Mouse (Mus musculus): ENCODE measurements around the gene Adamts2. TPM values are rescaled to one million over a fixed set of nuclear protein-coding genes. Genes with fewer than 3 reads are reported as not detected.

Gene Adamts2
- polyA plus RNA-seq, 1 experiment from 2014 or later = 2.5 TPM

DNA sequence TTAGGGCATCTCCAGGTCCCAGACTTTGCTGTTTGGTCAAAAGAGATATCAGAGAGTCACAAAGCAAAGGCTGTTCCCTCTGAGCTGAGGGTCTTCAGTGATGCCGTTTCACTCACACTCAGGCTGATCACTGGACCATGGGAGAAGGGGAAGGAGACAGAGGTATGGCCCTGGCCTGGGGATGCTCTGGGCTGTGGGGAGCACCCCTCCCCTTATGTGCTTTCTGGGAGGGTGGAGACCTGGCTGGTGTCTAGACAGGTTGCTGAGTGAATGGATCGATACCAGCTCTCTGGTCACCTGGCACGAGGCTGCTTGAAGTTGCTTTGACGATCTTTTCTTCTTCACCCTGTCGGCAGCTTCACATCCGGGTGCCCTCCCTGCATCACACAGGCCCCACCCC is 113.2 kb downstream of the Adamts2 start:
- Histone ChIP-seq H3K27ac (ENCODE audit: low read depth, low read length) (no peak overlapping the region), H3K36me3 (ENCODE audit: control insufficient read depth, insufficient read depth, low read length) (no peaks in the 10 kb centered on the region), H3K4me1 (ENCODE audit: control insufficient read depth, insufficient read depth, low read length) (peaks cover 19% of the 10 kb centered on the region; the same call in 1 of the 2 replicates), H3K9me3 (replicated peaks; ENCODE audit: control insufficient read depth, low read length) (no peaks in the 10 kb centered on the region), H3K4me3 (ENCODE audit: low read depth, low read length) (no peak overlapping the region), H3K4me2 (no peak overlapping the region), H3K9ac (ENCODE audit: low read depth, low read length) (no peak overlapping the region), H3K27me3 (ENCODE audit: control insufficient read depth, insufficient read depth, low read length) (peaks cover 14% of the 10 kb centered on the region)
- 43% methylated on average over 6 of the region's 6 CpGs for WGBS (ENCODE audit: insufficient replicate concordance)
- ATAC-seq (replicated peaks; ENCODE audit: insufficient number of reproducible peaks, low FRiP score, low TSS enrichment) = no peak

- no peak overlapping the region for H3K4me2 ChIP-seq
- peaks cover 14% of the 10 kb centered on the region for H3K27me3 ChIP-seq (ENCODE audit: control insufficient read depth, insufficient read depth, low read length)
- H3K36me3 ChIP-seq (ENCODE audit: control insufficient read depth, insufficient read depth, low read length) = no peaks in the 10 kb centered on the region
- H3K4me1 ChIP-seq (ENCODE audit: control insufficient read depth, insufficient read depth, low read length) = peaks cover 15% of the 10 kb centered on the region; the same call in 1 of the 2 replicates
- no peak overlapping the region for H3K4me3 ChIP-seq (ENCODE audit: low read depth, low read length)
- no peaks in the 10 kb centered on the region for H3K9me3 ChIP-seq (replicated peaks; ENCODE audit: control insufficient read depth, low read length)
- WGBS (ENCODE audit: insufficient replicate concordance) = 52% methylated on average over 12 of the region's 12 CpGs
- H3K9ac ChIP-seq (ENCODE audit: low read depth, low read length) = no peak overlapping the region
- H3K27ac ChIP-seq (ENCODE audit: low read depth, low read length) = no peak overlapping the region
- ATAC-seq (replicated peaks; ENCODE audit: insufficient number of reproducible peaks, low FRiP score, low TSS enrichment) = no peak; the same call in 1 of the 2 replicates
Observed at GRCm38 (mm10) chr11:50717381-50717897, 115.6 kb downstream of the Adamts2 start.

GRCm38 (mm10) chr11:50718862-50719261 is 117.0 kb downstream of the Adamts2 start:
- Histone ChIP-seq H3K4me1 (ENCODE audit: control insufficient read depth, insufficient read depth, low read length) (peaks cover 12% of the 10 kb centered on the region; the same call in 1 of the 2 replicates), H3K4me2 (no peak overlapping the region), H3K27ac (ENCODE audit: low read depth, low read length) (no peak overlapping the region), H3K4me3 (ENCODE audit: low read depth, low read length) (no peak overlapping the region), H3K27me3 (ENCODE audit: control insufficient read depth, insufficient read depth, low read length) (peaks cover 11% of the 10 kb centered on the region), H3K9ac (ENCODE audit: low read depth, low read length) (no peak overlapping the region), H3K9me3 (replicated peaks; ENCODE audit: control insufficient read depth, low read length) (no peaks in the 10 kb centered on the region), H3K36me3 (ENCODE audit: control insufficient read depth, insufficient read depth, low read length) (no peaks in the 10 kb centered on the region)
- WGBS (ENCODE audit: insufficient replicate concordance) = 52% methylated on average over 6 of the region's 6 CpGs
- ATAC-seq (replicated peaks; ENCODE audit: insufficient number of reproducible peaks, low FRiP score, low TSS enrichment) = no peak

DNA sequence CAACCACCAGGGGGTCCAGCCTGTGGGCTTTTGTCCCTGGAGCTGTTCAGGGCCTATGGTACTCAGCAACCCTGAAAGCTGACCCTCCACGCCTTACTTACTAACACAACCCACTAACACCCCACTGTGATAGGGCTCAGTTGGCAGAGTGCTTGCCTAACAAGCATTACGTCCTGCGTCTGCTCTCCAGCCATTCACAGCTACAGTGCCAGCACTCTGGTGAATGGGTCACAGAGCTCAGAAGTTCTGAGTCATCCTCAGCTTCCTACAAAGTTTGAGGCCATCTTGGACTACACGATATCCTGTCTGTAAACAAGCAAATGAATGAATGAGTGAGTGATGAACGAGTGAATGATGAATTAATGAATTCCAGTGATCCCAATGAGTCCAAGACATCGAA is 118.5 kb downstream of the Adamts2 start:
- peaks cover 9% of the 10 kb centered on the region; the same call in 1 of the 2 replicates for H3K4me1 ChIP-seq (ENCODE audit: control insufficient read depth, insufficient read depth, low read length)
- H3K4me3 ChIP-seq (ENCODE audit: low read depth, low read length) = no peak overlapping the region
- no peak for ATAC-seq (replicated peaks; ENCODE audit: insufficient number of reproducible peaks, low FRiP score, low TSS enrichment)
- no peak overlapping the region for H3K27ac ChIP-seq (ENCODE audit: low read depth, low read length)
- no peaks in the 10 kb centered on the region for H3K36me3 ChIP-seq (ENCODE audit: control insufficient read depth, insufficient read depth, low read length)
- H3K4me2 ChIP-seq = no peak overlapping the region
- no peak overlapping the region for H3K9ac ChIP-seq (ENCODE audit: low read depth, low read length)
- WGBS (ENCODE audit: insufficient replicate concordance) = 73% methylated on average over 6 of the region's 6 CpGs
- H3K27me3 ChIP-seq (ENCODE audit: control insufficient read depth, insufficient read depth, low read length) = no peaks in the 10 kb centered on the region
- H3K9me3 ChIP-seq (replicated peaks; ENCODE audit: control insufficient read depth, low read length) = no peaks in the 10 kb centered on the region

DNA sequence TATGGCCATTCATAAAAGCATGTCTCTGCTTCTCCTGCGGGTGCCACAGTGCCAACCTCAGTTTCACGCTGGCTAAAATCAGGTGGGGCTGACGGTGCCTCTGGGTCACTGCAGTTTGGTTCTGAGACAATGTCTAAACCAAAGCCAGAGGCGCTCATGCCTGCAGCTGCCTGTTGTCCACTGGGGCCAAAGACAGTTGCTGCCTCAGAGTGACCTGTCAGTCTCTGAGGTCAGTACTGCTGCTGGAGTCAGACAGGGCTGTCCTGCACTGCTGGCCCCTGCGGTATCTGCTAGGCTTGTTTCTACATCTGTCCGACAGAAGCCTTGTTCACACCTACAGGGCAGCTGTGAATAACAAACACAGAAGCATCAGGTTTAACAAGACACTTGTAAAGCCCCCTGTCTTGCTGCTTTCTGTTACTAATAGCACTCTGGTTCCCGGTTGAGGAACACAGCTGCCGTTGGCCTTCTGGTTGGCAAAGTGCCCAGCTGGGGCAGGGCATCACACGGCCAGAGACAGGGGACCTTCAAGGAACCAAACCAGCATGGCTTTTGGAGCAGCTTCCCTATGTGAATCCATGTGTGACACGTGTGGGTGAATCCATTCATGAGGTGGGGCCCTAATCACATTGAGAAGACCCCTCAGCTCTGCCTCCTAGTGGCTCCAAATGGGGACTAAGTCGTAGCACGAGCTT is 119.1 kb downstream of the Adamts2 start:
- ATAC-seq (replicated peaks; ENCODE audit: insufficient number of reproducible peaks, low FRiP score, low TSS enrichment) = no peak
- Histone ChIP-seq H3K4me3 (ENCODE audit: low read depth, low read length) (no peak overlapping the region), H3K27ac (ENCODE audit: low read depth, low read length) (no peak overlapping the region), H3K4me2 (no peak overlapping the region), H3K9ac (ENCODE audit: low read depth, low read length) (no peak overlapping the region), H3K36me3 (ENCODE audit: control insufficient read depth, insufficient read depth, low read length) (no peaks in the 10 kb centered on the region), H3K4me1 (ENCODE audit: control insufficient read depth, insufficient read depth, low read length) (peaks cover 9% of the 10 kb centered on the region; the same call in 1 of the 2 replicates), H3K27me3 (ENCODE audit: control insufficient read depth, insufficient read depth, low read length) (no peaks in the 10 kb centered on the region), H3K9me3 (replicated peaks; ENCODE audit: control insufficient read depth, low read length) (no peaks in the 10 kb centered on the region)
- 44% methylated on average over 12 of the region's 12 CpGs for WGBS (ENCODE audit: insufficient replicate concordance)

- no peak overlapping the region for H3K4me3 ChIP-seq (ENCODE audit: low read depth, low read length)
- H3K36me3 ChIP-seq (ENCODE audit: control insufficient read depth, insufficient read depth, low read length) = no peaks in the 10 kb centered on the region
- no peak for ATAC-seq (replicated peaks; ENCODE audit: insufficient number of reproducible peaks, low FRiP score, low TSS enrichment)
- no peaks in the 10 kb centered on the region for H3K4me1 ChIP-seq (ENCODE audit: control insufficient read depth, insufficient read depth, low read length)
- H3K27me3 ChIP-seq (ENCODE audit: control insufficient read depth, insufficient read depth, low read length) = no peaks in the 10 kb centered on the region; the same call in 1 of the 2 replicates
- no peak overlapping the region for H3K9ac ChIP-seq (ENCODE audit: low read depth, low read length)
- H3K4me2 ChIP-seq = no peak overlapping the region
- no peaks in the 10 kb centered on the region for H3K9me3 ChIP-seq (replicated peaks; ENCODE audit: control insufficient read depth, low read length)
- WGBS (ENCODE audit: insufficient replicate concordance) = 71% methylated on average over 4 of the region's 4 CpGs
- no peak overlapping the region for H3K27ac ChIP-seq (ENCODE audit: low read depth, low read length)
Observed at GRCm38 (mm10) chr11:50725595-50725994, 123.7 kb downstream of the Adamts2 start.

GRCm38 (mm10) chr11:50726035-50726434 is 124.2 kb downstream of the Adamts2 start:
- WGBS (ENCODE audit: insufficient replicate concordance) = 74% methylated on average over 5 of the region's 5 CpGs
- no peak for ATAC-seq (replicated peaks; ENCODE audit: insufficient number of reproducible peaks, low FRiP score, low TSS enrichment)
- Histone ChIP-seq H3K36me3 (ENCODE audit: control insufficient read depth, insufficient read depth, low read length) (no peaks in the 10 kb centered on the region), H3K9ac (ENCODE audit: low read depth, low read length) (no peak overlapping the region), H3K27me3 (ENCODE audit: control insufficient read depth, insufficient read depth, low read length) (no peaks in the 10 kb centered on the region; the same call in 1 of the 2 replicates), H3K4me3 (ENCODE audit: low read depth, low read length) (no peak overlapping the region), H3K9me3 (replicated peaks; ENCODE audit: control insufficient read depth, low read length) (no peaks in the 10 kb centered on the region), H3K4me1 (ENCODE audit: control insufficient read depth, insufficient read depth, low read length) (no peaks in the 10 kb centered on the region), H3K4me2 (no peak overlapping the region), H3K27ac (ENCODE audit: low read depth, low read length) (no peak overlapping the region)

- Histone ChIP-seq H3K4me3 (ENCODE audit: low read depth, low read length) (no peak overlapping the region), H3K9ac (ENCODE audit: low read depth, low read length) (no peak overlapping the region), H3K4me1 (ENCODE audit: control insufficient read depth, insufficient read depth, low read length) (0 out of 2 replicates have a peak, but pooled peaks cover 2% of the 10 kb centered on the region), H3K4me2 (no peak overlapping the region), H3K36me3 (ENCODE audit: control insufficient read depth, insufficient read depth, low read length) (no peaks in the 10 kb centered on the region), H3K27me3 (ENCODE audit: control insufficient read depth, insufficient read depth, low read length) (no peaks in the 10 kb centered on the region), H3K9me3 (replicated peaks; ENCODE audit: control insufficient read depth, low read length) (peaks cover 2% of the 10 kb centered on the region; the same call in 1 of the 2 replicates), H3K27ac (ENCODE audit: low read depth, low read length) (no peak overlapping the region)
- 15% methylated on average over 1 of the region's 3 CpGs for WGBS (ENCODE audit: insufficient replicate concordance)
- ATAC-seq (replicated peaks; ENCODE audit: insufficient number of reproducible peaks, low FRiP score, low TSS enrichment) = no peak
Observed at GRCm38 (mm10) chr11:50733146-50733545, 131.3 kb downstream of the Adamts2 start.

All from heart, embryonic 11.5 days (tissue).